Mouse (Mus musculus): ENCODE measurements around the gene Mypop.

- TF ChIP-seq CTCF (IDR thresholded peaks at IDR 0.05; ENCODE audit: low read depth, low read length), result no peak
- no peak for TF ChIP-seq POLR2A (IDR thresholded peaks at IDR 0.05; ENCODE audit: borderline replicate concordance, low read depth, low read length)
Observed at GRCm38 (mm10) chr7:19002848-19003498, 11.9 kb downstream of the Mypop start.
